Mouse (Mus musculus) left cerebral cortex, adult 18-20 months (tissue): ENCODE measurements at regions not wholly inside any gene's neighbourhood (a gene's known extent, or its start where the extent isn't known, plus 50 kb on each side); places are given as distances from the start of the nearest gene placed in this dataset.
A peak's percentile ranks its signal among the peaks of the same experiment; 100 is the strongest.

ENCODE experiments used
- DNase-seq, 2 experiments: peaks; one replicate each; pipeline ENCODE4 v3.0.0; 2021 to 2022; ENCODE audit warnings: low spot score in 2 of 2, mixed read lengths in 1 of 2

GRCm38 (mm10) chr1:88957061-88957460 is 113.2 kb upstream of the Sh3bp4 start:
- no peak for DNase-seq

- no peak for DNase-seq
Measured at GRCm38 (mm10) chr1:88959715-88960114, 110.5 kb upstream of the Sh3bp4 start.

- DNase-seq, result no peak
Measured at GRCm38 (mm10) chr1:88960142-88960541, 110.1 kb upstream of the Sh3bp4 start.

GRCm38 (mm10) chr1:88964045-88964747 is 106.0 kb upstream of the Sh3bp4 start:
- peak in 1 of 2 experiments; percentile 8 for DNase-seq

GRCm38 (mm10) chr1:88966416-88966815 is 103.8 kb upstream of the Sh3bp4 start:
- DNase-seq, result no peak

- DNase-seq, result no peak
Measured at GRCm38 (mm10) chr1:88968142-88968541, 102.1 kb upstream of the Sh3bp4 start.

GRCm38 (mm10) chr1:88969016-88969415 is 101.2 kb upstream of the Sh3bp4 start:
- no peak for DNase-seq

- DNase-seq, result no peak
Measured at GRCm38 (mm10) chr1:88969630-88970029, 100.6 kb upstream of the Sh3bp4 start.

- DNase-seq, result no peak
Measured at GRCm38 (mm10) chr1:88976101-88976500, 94.1 kb upstream of the Sh3bp4 start.

GRCm38 (mm10) chr1:88988011-88988695 is 82.1 kb upstream of the Sh3bp4 start:
- DNase-seq, result no peak

- no peak for DNase-seq
Measured at GRCm38 (mm10) chr1:88994588-88995331, 75.5 kb upstream of the Sh3bp4 start.

- DNase-seq, result no peak
Measured at GRCm38 (mm10) chr1:88995945-88996344, 74.3 kb upstream of the Sh3bp4 start.

GRCm38 (mm10) chr1:88996657-88997056 is 73.6 kb upstream of the Sh3bp4 start:
- DNase-seq, result no peak

GRCm38 (mm10) chr1:88997847-88998246 is 72.4 kb upstream of the Sh3bp4 start:
- DNase-seq, result no peak

GRCm38 (mm10) chr1:89002326-89002725 is 67.9 kb upstream of the Sh3bp4 start:
- no peak for DNase-seq

- no peak for DNase-seq
Measured at GRCm38 (mm10) chr1:89003752-89004151, 66.5 kb upstream of the Sh3bp4 start.

- DNase-seq, result no peak
Measured at GRCm38 (mm10) chr1:89007476-89007875, 62.7 kb upstream of the Sh3bp4 start.

- DNase-seq, result no peak
Measured at GRCm38 (mm10) chr1:89010170-89010569, 60.0 kb upstream of the Sh3bp4 start.

- DNase-seq, result no peak
Measured at GRCm38 (mm10) chr1:89011454-89011853, 58.8 kb upstream of the Sh3bp4 start.

- no peak for DNase-seq
Measured at GRCm38 (mm10) chr1:89015385-89015784, 54.8 kb upstream of the Sh3bp4 start.

- DNase-seq, result no peak
Measured at GRCm38 (mm10) chr1:89015845-89016244, 54.4 kb upstream of the Sh3bp4 start.

GRCm38 (mm10) chr1:89019778-89020373 is 50.3 kb upstream of the Sh3bp4 start:
- no peak for DNase-seq
